Comparison of ENCODE assay signal across 26 mouse cellular contexts in genomic region chr3:122540918-122541317, GRCm38 (mm10).
DNase-seq lines count a peak whose midpoint lies in the region; ATAC-seq and TF ChIP-seq lines count a peak whose summit lies in the region.
"Had no signal": no experiment of that assay in that cellular context is flagged by ENCODE, and none has a peak within 500 bp of the region (broad histone marks: within the 10 kb centered on the region; RNA-seq: fewer than 3 reads in every experiment).

No protein-coding gene starts in this region.

- H3K4me2 ChIP-seq in heart, embryonic 11.5 days = no peak overlapping the region
- no peak overlapping the region for H3K4me2 ChIP-seq in kidney, embryonic 15.5 days
- H3K4me2 ChIP-seq: embryonic facial prominence, embryonic 12.5 days; embryonic facial prominence, embryonic 15.5 days; heart, embryonic 13.5 days; hindbrain, embryonic 14.5 days had no signal

- no peaks in the 10 kb centered on the region for H3K9me3 ChIP-seq in heart, embryonic 11.5 days (replicated peaks; ENCODE audit: control insufficient read depth, low read length)
- H3K9me3 ChIP-seq in kidney, embryonic 15.5 days (replicated peaks) = no peaks in the 10 kb centered on the region
- H3K9me3 ChIP-seq: embryonic facial prominence, embryonic 12.5 days; embryonic facial prominence, embryonic 15.5 days; G1E; heart, embryonic 13.5 days had no signal

- no peak overlapping the region for H3K4me3 ChIP-seq in heart, embryonic 11.5 days (ENCODE audit: low read depth, low read length)
- no peak overlapping the region for H3K4me3 ChIP-seq in kidney, adult 2 months (ENCODE audit: insufficient read depth, low read depth, low read length)
- H3K4me3 ChIP-seq in kidney, embryonic 15.5 days (replicated peaks) = no peak overlapping the region
- no peak overlapping the region for H3K4me3 ChIP-seq in left cerebral cortex, adult 2 months
- H3K4me3 ChIP-seq: embryonic facial prominence, embryonic 12.5 days; embryonic facial prominence, embryonic 15.5 days; gastrocnemius, adult 2 months; heart, embryonic 13.5 days had no signal

- DNase-seq in heart, adult 11 months = peak; percentile 78
- peak; percentile 46 for DNase-seq in kidney, adult 2 months
- DNase-seq in kidney, postnatal 10 days = no peak
- no peak for DNase-seq in kidney, postnatal 25 days
- no peak for DNase-seq in left cerebral cortex, adult 2 months (ENCODE audit: extremely low spot score in 1 of 2, low spot score in 2 of 2)
- DNase-seq in left cerebral cortex, postnatal 36 days (ENCODE audit: low spot score in 2 of 2) = no peak
- DNase-seq: cerebellum, adult 11 months; cerebellum, adult 2 months; cerebellum, adult 9-11 months; cerebellum, postnatal 25 days; forebrain, postnatal 0 days; gastrocnemius, adult 2 months; gastrocnemius, postnatal 14 days; heart, adult 18-20 months; heart, postnatal 14 days; heart, postnatal 4 days had no signal

- TF ChIP-seq POLR2A in kidney, adult 2 months (IDR thresholded peaks at IDR 0.05; ENCODE audit: low read depth, low read length) = no peak

- no peak overlapping the region for H3K9ac ChIP-seq in heart, embryonic 11.5 days (ENCODE audit: low read depth, low read length)
- no peak overlapping the region for H3K9ac ChIP-seq in kidney, embryonic 15.5 days
- H3K9ac ChIP-seq: embryonic facial prominence, embryonic 12.5 days; embryonic facial prominence, embryonic 15.5 days; forebrain, postnatal 0 days; heart, embryonic 13.5 days; hindbrain, embryonic 14.5 days had no signal

- no peaks in the 10 kb centered on the region for H3K4me1 ChIP-seq in heart, embryonic 11.5 days (ENCODE audit: control insufficient read depth, insufficient read depth, low read length)
- peaks cover 7% of the 10 kb centered on the region; the same call in 1 of the 2 replicates for H3K4me1 ChIP-seq in kidney, adult 2 months (ENCODE audit: control insufficient read depth, insufficient read depth, low read length)
- no peaks in the 10 kb centered on the region for H3K4me1 ChIP-seq in kidney, embryonic 15.5 days
- H3K4me1 ChIP-seq: embryonic facial prominence, embryonic 12.5 days; embryonic facial prominence, embryonic 15.5 days had no signal

- H3K27me3 ChIP-seq in heart, embryonic 11.5 days (ENCODE audit: control insufficient read depth, insufficient read depth, low read length) = no peaks in the 10 kb centered on the region
- no peaks in the 10 kb centered on the region for H3K27me3 ChIP-seq in kidney, adult 2 months (replicated peaks; ENCODE audit: control insufficient read depth, insufficient read depth, low read length)
- no peaks in the 10 kb centered on the region for H3K27me3 ChIP-seq in kidney, embryonic 15.5 days
- H3K27me3 ChIP-seq: CH12.LX; embryonic facial prominence, embryonic 12.5 days; embryonic facial prominence, embryonic 15.5 days; heart, embryonic 13.5 days; Patski had no signal

- intact Hi-C loops in left cerebral cortex, adult 2 months (cut with DNase I) = no loop called here
- intact Hi-C loops in left cerebral cortex, postnatal 36 days (cut with DNase I) = no loop called here

- 70% methylated on average over 4 of the region's 4 CpGs for WGBS in heart, embryonic 11.5 days (ENCODE audit: insufficient replicate concordance)
- 40% methylated on average over 4 of the region's 4 CpGs for WGBS in kidney, adult 2 months
- WGBS in kidney, embryonic 15.5 days = 72% methylated on average over 4 of the region's 4 CpGs

- ATAC-seq in heart, embryonic 11.5 days (replicated peaks; ENCODE audit: insufficient number of reproducible peaks, low FRiP score, low TSS enrichment) = no peak
- 0 out of 2 replicates have a peak, but pooled peaks have one; percentile 52 for ATAC-seq in kidney, embryonic 15.5 days (replicated peaks; ENCODE audit: low FRiP score)
- ATAC-seq: forebrain, embryonic 14.5 days; forebrain, postnatal 0 days; Patski had no signal

- peaks cover 7% of the 10 kb centered on the region for H3K36me3 ChIP-seq in heart, embryonic 11.5 days (ENCODE audit: control insufficient read depth, insufficient read depth, low read length)
- peaks cover 12% of the 10 kb centered on the region for H3K36me3 ChIP-seq in kidney, adult 2 months (ENCODE audit: control insufficient read depth, insufficient read depth, low read length)
- H3K36me3 ChIP-seq in kidney, embryonic 15.5 days = peaks cover 89% of the 10 kb centered on the region
- H3K36me3 ChIP-seq: G1E had no signal

- TF ChIP-seq CTCF in kidney, adult 2 months (conservative IDR thresholded peaks at IDR 0.05; ENCODE audit: insufficient read depth, insufficient read length, low read depth, low read length) = no peak
- no peak for TF ChIP-seq CTCF in left cerebral cortex, adult 2 months (IDR thresholded peaks at IDR 0.05)

- H3K27ac ChIP-seq in heart, embryonic 11.5 days (ENCODE audit: low read depth, low read length) = no peak overlapping the region
- H3K27ac ChIP-seq in kidney, adult 2 months (ENCODE audit: insufficient read depth, low read depth, low read length) = peak overlapping the region; percentile 64
- no peak overlapping the region for H3K27ac ChIP-seq in kidney, embryonic 15.5 days
- peak overlapping the region; percentile 29; the same call in 1 of the 2 replicates for H3K27ac ChIP-seq in left cerebral cortex, adult 2 months
- H3K27ac ChIP-seq: embryonic facial prominence, embryonic 12.5 days; embryonic facial prominence, embryonic 15.5 days; gastrocnemius, adult 2 months; heart, embryonic 13.5 days; hindbrain, embryonic 14.5 days had no signal

Comparison
In these comparisons a context has a peak if more than half of its experiments do, and no peak if none do; other contexts are left out.
1. DNase-seq: peak in heart, adult 11 months (single experiment) and kidney, adult 2 months (single experiment); none in kidney, postnatal 10 days (single experiment), kidney, postnatal 25 days (0 of 2), left cerebral cortex, adult 2 months (0 of 2) and left cerebral cortex, postnatal 36 days (0 of 2).
2. H3K27ac ChIP-seq: peak in kidney, adult 2 months (single experiment) and left cerebral cortex, adult 2 months (single experiment); none in heart, embryonic 11.5 days (single experiment) and kidney, embryonic 15.5 days (single experiment).